Mouse (Mus musculus) liver, embryonic 14.5 days (tissue): ENCODE results near the gene Mthfd1l.

Experiments
- CTCF ChIP-seq: IDR thresholded peaks from 2 replicates; pipeline ENCODE4 v1.5.1; 2016; ENCODE audit warnings: antibody characterized with exemption, low read depth, control low read depth
- EP300 ChIP-seq: IDR thresholded peaks from 2 replicates; pipeline ENCODE4 v1.6.1; 2016; ENCODE audit warnings: antibody characterized with exemption, low read depth

DNA sequence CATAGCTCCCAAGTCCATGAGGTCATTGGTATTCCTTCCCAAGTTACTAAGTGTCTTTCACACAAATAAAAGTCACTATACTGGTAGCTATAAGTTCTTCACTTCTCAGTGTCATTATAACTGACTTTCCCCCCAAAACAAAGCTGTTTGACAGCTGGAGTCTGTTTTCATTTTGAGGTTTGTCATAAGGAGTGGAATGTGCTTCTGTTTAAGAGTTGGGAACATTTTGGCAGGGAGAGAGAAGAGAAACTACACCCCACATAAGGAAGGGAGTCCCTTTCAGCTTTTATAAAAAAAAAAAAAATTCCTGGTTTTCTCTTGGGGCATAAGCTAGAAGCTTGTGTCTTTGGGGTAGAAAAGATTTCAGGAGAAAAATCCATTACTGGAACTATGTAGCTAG, 143.7 kb downstream of the Mthfd1l start:
- TF ChIP-seq CTCF, result no peak
- no peak for TF ChIP-seq EP300
